Mouse (Mus musculus) thymus, adult 2 months (tissue): ENCODE results near the gene Cdca5. TPM values are rescaled to one million over a fixed set of nuclear protein-coding genes. Genes with fewer than 3 reads are reported as not detected.
A peak's percentile ranks its signal among the peaks of the same experiment; 100 is the strongest.

Experiments
- DNase-seq: peaks from one replicate; pipeline ENCODE4 v3.0.0; 2021
- H3K27ac ChIP-seq: fragments of 200-500 bp; 2 replicates; pipeline ENCODE4 v1.5.1; 2012; ENCODE audit warnings: low read length, control low read depth; ENCODE audit not compliant: control insufficient read depth, insufficient read depth
- H3K27me3 ChIP-seq: fragments of 200-500 bp; 2 replicates; pipeline ENCODE4 v1.6.1; 2012; ENCODE audit warnings: mild to moderate bottlenecking, low read length, moderate library complexity, mixed read lengths; ENCODE audit not compliant: control insufficient read depth, insufficient read depth
- H3K36me3 ChIP-seq: fragments of 200-500 bp; 2 replicates; pipeline ENCODE4 v1.6.1; 2012; ENCODE audit warnings: mild to moderate bottlenecking, low read length, moderate library complexity; ENCODE audit not compliant: control insufficient read depth, insufficient read depth
- H3K4me1 ChIP-seq: fragments of 200-500 bp; replicated peaks from 2 replicates; pipeline ENCODE4 v1.6.1; 2012; ENCODE audit warnings: low read length; ENCODE audit not compliant: control insufficient read depth, insufficient read depth
- H3K4me3 ChIP-seq: fragments of 200-500 bp; 2 replicates; pipeline ENCODE4 v1.5.1; 2012; ENCODE audit warnings: mild to moderate bottlenecking, low read length, control low read depth, moderate library complexity; ENCODE audit not compliant: control insufficient read depth, insufficient read depth
- CTCF ChIP-seq: fragments of 200-500 bp; IDR thresholded peaks from 2 replicates; pipeline ENCODE4 v1.5.1; 2012; ENCODE audit warnings: mild to moderate bottlenecking, control low read depth, low read length, moderate library complexity, borderline replicate concordance; ENCODE audit not compliant: control insufficient read depth, poor library complexity, insufficient read depth; ENCODE audit errors: extremely low read depth
- POLR2A ChIP-seq: fragments of 200-500 bp; IDR thresholded peaks from 2 replicates; pipeline ENCODE4 v1.6.1; 2012; ENCODE audit warnings: mild to moderate bottlenecking, low read length, control low read depth, moderate library complexity; ENCODE audit not compliant: control insufficient read depth, poor library complexity, insufficient read depth; ENCODE audit errors: extremely low read depth
- WGBS: fragments of 180-500 bp; shearing (Covaris S2); methylation state at CpG from one replicate; pipeline ENCODE4 v1.1.7; 2018; 5-methylcytosine and 5-hydroxymethylcytosine counted together
- polyA plus RNA-seq: library from polyadenylated mRNA; depleted of rRNA; stranded (reverse); fragments of >200 nt; gene quantifications from 2 replicates; pipeline ENCODE4 v1.2.3, GENCODE M21; 2012

The Cdca5 gene
- polyA plus RNA-seq, 1 experiment: 22.1 TPM

DNA sequence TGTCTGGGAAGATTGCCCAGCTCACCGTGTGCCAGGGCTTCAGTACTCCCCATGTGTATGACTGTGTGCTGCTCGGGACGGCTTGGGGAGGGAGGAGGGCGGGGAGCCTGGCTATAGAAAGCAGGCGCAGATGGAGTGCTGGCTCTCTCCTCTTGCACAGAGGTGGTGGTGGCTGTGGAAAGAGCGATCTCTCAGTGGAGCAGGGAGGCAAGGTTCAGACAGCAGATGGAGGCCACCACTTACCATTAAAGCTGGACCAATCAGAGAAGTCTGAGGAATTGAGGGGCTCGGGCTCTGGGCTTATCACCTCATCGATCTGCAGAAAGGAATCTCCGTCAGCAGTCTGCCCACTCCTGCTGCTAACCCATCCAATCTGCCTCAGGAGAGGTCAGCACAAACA lies 2.6 kb upstream of the Cdca5 start, which contains the start of gene Gm28374:
Gene Gm28374, minus strand, starts transcription at position 101 of the 400 bp plus-strand sequence.
- 93% methylated on average over 9 of the region's 9 CpGs for WGBS
- Histone ChIP-seq H3K27ac (no peak within 1 kb of the TSS), H3K36me3 (peaks cover 7% of the 10 kb centered on the region; the same call in 1 of the 2 replicates), H3K4me3 (no peak within 1 kb of the TSS), H3K4me1 (peaks cover 18% of the 10 kb centered on the region), H3K27me3 (no peaks in the 10 kb centered on the region)
- no peak for TF ChIP-seq POLR2A
- no peak for TF ChIP-seq CTCF
- DNase-seq: no peak

DNA sequence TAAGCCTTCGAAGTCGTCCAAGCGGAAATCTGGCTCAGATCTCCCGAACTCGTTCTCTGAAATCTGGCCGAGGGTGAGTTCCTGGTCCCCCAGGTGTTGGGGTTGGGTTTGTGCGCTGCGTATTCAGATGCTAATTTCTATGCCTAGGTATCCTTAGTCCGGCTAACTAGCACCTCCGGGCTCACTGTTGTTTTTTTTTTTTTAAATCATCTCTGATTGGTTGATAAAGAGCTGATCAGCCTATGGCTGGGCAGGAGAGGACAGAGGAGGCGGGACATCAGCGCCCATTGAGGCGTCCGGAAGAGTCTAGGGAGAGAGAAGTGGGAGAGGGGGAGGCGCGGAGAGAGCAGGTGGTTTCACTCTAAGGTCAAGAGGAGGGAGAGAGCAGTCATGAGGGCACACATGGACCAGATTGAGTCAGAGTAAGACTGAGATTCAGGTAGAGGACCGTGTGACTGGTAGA lies 665 bp downstream of the Cdca5 start:
- TF ChIP-seq CTCF (no peak), POLR2A (no peak; the same call in 1 of the 2 replicates)
- peak; percentile 52 for DNase-seq
- Histone ChIP-seq H3K36me3 (peaks cover 13% of the 10 kb centered on the region; the same call in 1 of the 2 replicates), H3K4me3 (peak overlapping the region; percentile 59), H3K27ac (no peak overlapping the region), H3K27me3 (no peaks in the 10 kb centered on the region), H3K4me1 (peaks cover 16% of the 10 kb centered on the region)
- WGBS: under 1% methylated on average over 17 of the region's 17 CpGs

DNA sequence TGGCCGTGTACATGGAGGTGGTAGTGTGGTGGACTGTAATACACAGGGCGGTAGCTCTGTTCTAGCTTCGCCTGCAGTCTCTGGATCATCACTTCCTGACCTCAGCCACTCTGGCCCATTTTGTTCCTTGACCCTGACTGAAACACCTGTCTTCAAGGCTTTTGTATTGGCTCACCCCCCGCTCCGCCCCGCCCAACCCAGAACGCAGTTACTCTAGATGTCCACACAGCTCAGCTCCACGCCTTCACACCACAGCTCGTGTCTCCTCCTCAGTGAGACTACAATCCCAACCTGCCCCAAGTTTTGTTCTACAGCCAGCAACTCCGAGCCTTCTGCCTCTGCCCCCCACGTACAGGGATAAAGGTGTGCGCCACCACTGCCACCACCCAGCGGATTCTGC lies 4.1 kb downstream of the Cdca5 start:
- H3K36me3 ChIP-seq: peaks cover 15% of the 10 kb centered on the region; the same call in 1 of the 2 replicates
- no peak for DNase-seq
- WGBS: 96% methylated on average over 13 of the region's 13 CpGs
- no peak overlapping the region for H3K27ac ChIP-seq
- peaks cover 14% of the 10 kb centered on the region for H3K4me1 ChIP-seq
- no peak for TF ChIP-seq CTCF
- TF ChIP-seq POLR2A: no peak
- H3K27me3 ChIP-seq: no peaks in the 10 kb centered on the region
- no peak overlapping the region for H3K4me3 ChIP-seq

DNA sequence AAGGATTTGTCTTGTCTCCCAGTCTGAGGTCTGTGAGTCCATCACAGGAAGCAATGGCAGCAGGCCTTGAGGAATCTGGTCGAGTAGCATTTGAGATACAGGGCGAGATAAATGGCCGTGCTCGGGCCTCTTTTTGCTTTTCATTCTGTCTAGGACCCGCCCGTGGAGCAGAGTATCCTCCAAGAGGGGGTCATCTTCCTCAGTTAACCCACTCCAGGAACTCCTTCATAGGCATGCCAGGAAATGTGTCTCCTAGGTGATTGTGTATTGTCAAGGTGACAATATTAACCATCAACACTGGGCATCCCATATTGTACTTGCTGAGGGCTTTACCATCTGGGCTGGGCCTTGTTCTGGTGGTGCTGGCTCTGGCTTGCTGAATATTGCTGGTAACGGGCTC lies 9.3 kb downstream of the Cdca5 start, which contains the start of gene AC131692.1:
Gene AC131692.1, plus strand, starts transcription at position 301 of the 400 bp plus-strand sequence.
- no peak for TF ChIP-seq CTCF
- no peak for TF ChIP-seq POLR2A
- H3K36me3 ChIP-seq: peaks cover 30% of the 10 kb centered on the region; the same call in 1 of the 2 replicates
- H3K27me3 ChIP-seq: no peaks in the 10 kb centered on the region
- H3K27ac ChIP-seq: no peak within 1 kb of the TSS
- no peak for DNase-seq
- H3K4me3 ChIP-seq: no peak within 1 kb of the TSS
- no peaks in the 10 kb centered on the region for H3K4me1 ChIP-seq
- WGBS: 97% methylated on average over 7 of the region's 7 CpGs

DNA sequence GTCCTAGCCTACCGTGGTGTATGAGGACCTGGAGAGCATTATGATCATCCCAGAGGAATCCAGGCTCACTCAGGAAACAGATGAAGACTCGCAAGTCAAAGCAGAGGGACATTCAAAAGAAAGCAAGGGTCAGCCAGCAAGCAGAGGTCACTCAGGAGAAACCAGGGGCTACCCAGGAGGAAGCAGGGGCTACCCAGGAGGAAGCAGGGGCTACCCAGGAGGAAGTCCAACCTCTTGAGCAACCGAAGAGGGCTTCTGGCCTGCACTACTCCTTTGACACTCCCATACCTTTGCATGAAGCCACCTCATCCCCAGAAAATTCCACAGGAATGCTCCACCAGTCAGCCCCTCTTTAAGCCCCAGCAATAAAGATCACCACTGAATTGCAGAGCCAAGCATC lies 13.1 kb downstream of the Cdca5 start:
- Histone ChIP-seq H3K4me3 (no peak overlapping the region), H3K27ac (no peak overlapping the region), H3K36me3 (peaks cover 15% of the 10 kb centered on the region; the same call in 1 of the 2 replicates), H3K4me1 (no peaks in the 10 kb centered on the region), H3K27me3 (no peaks in the 10 kb centered on the region)
- no peak for TF ChIP-seq POLR2A
- WGBS: 87% methylated on average over 3 of the region's 3 CpGs
- no peak for DNase-seq

DNA sequence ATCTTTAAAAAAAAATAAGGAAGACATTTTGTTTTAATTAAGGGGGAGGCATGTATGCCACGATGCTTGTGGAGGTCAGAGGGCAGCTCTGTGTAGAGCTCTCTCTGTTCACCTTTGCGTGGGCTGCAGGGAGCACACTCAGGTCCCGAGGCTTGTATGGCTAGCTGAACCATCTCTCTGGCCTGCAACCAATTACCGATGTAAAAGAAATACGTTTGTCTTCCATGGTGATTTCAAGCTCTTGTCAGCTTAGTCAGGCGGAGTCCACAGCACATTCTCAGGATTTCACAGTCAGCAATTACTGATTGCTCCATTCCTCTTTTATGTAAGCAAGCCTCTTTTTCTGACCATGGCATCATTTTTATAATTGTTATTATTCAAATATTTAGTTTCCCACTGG lies 16.4 kb downstream of the Cdca5 start:
- H3K27ac ChIP-seq: no peak overlapping the region
- DNase-seq: no peak
- H3K36me3 ChIP-seq: no peaks in the 10 kb centered on the region
- H3K4me3 ChIP-seq: no peak overlapping the region
- H3K4me1 ChIP-seq: no peaks in the 10 kb centered on the region
- 94% methylated on average over 6 of the region's 6 CpGs for WGBS
- no peak for TF ChIP-seq POLR2A
- no peak for TF ChIP-seq CTCF
- H3K27me3 ChIP-seq: no peaks in the 10 kb centered on the region
